Mouse (Mus musculus) adrenal gland, adult 18-20 months (tissue): ENCODE data around the gene Rsrp1. TPM values are rescaled to one million over a fixed set of nuclear protein-coding genes. Genes with fewer than 3 reads are reported as not detected.
A peak's percentile ranks its signal among the peaks of the same experiment; 100 is the strongest.

ENCODE experiments used
- DNase-seq, 2 experiments: peaks; one replicate each; pipeline ENCODE4 v3.0.0; 2021 to 2022; ENCODE audit warnings: low spot score in 2 of 2
- total RNA-seq, 2 experiments: library from RNA; stranded (reverse); gene quantifications; 1 replicate in 1 of 2; 2 replicates in 1 of 2; pipeline ENCODE4 v1.2.3; 2021

Rsrp1 gene
- total RNA-seq, 2 experiments from 2014 or later = 346 to 591 TPM

DNA sequence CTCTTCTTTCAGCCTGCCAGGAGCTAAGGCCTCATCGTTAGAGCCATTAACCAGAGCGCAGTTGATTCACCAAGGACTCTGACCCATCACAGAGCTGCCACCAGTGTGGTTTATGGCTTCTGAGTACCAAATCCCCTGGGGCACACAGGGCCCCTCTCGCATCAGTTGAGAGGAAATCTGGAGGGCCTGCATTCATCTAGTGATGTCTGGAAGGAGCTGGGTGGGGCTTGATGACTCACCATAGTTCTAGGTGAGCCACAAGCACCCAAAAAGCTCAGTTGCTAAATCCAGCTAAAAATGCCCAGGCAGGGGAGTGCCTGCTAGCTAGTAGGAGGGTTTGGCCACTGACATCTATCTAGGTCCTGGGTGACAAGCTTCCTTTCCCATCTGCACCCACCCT lies 32.5 kb downstream of the Rsrp1 start:
- DNase-seq = no peak

DNA sequence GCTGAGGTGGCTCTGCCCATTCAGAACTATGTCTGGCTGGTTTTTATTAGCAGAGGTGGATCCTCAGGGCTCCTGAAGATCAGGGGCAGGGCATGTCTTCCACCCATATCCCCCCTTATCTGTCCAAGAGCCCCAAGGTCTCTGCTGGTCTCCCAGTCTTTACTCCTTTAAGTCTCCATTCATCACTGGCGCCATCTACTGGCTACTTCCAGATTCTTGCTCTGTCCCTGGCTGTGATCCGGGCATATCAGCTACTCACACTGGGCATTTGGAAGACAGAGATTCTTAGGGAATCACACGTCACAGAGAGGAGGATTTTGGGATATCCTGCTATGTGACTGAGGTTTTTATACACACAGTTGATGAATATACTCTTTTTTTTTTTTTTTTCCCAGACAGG lies 32.9 kb downstream of the Rsrp1 start:
- peak; percentile 64 to 71 for DNase-seq

DNA sequence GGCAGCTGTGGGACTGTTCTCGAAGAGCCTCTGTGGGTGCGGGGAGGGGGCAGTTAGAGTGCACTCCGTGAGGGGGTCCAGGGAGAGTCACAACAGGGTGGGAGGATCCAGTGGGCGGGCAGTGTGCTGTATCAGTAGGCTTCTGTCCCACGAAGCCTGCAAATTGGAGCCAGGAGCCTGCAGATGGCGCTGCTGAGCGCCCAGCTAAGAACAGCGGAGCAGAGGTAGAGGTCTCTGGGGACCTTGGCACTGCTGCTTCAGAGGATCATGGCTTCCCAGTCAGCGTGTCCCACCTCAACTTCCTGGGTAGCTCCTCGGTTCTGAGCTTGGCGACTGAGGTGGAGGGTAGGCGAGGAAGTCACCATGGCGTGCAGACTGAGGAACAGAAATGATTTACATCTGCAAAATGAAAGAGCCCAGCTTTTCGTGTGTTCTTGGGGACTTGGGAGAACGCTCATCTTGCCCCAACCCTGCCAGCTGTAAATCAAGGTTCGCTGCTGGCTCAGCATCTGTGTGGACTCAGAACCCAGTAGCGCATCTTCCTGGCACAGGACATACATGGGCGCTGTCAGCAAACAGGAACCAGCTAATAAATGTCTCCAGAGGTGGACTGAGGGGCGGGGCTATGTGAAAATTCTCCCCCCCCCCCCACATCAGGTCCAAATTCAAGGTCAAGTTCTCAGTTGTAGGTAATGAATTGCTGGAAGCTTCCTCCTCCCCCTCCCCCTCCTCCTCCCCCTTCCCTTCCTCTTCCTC lies 39.8 kb downstream of the Rsrp1 start:
- DNase-seq = peak in 1 of 2 experiments; percentile 43

DNA sequence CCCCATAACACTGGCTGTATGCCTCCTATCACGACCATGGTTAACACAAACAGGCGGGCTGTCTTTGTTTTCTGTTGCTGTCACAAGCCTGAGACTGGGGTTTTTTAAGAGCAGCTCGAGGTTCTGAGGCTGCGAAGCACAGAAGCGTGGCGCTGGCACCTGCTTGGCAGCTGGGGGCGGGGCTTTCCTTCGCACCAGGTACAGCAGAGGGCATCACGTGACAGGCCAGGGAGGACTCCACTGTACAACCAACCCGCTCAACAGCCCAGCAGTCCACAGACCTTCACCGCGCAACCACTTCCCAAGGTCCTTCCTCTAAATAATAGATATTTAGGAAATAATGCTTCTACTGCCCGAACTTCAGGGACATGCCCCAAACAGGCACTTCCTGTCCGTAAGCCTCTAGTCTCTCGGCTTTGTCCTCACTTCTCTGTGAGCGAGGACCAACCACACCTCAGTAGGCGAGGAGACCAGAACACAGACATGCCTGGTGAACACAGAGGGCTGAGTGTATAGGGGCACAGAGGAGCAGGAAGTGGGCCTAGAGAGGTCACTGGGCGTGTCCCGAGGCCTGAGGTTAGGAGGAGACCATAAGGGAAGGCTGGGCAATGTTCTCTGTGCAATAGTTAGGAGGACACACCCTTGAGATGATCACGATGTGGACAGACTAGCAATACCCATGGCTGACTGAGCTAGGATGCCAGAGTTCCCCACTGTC lies 44.7 kb downstream of the Rsrp1 start:
- no peak for DNase-seq

DNA sequence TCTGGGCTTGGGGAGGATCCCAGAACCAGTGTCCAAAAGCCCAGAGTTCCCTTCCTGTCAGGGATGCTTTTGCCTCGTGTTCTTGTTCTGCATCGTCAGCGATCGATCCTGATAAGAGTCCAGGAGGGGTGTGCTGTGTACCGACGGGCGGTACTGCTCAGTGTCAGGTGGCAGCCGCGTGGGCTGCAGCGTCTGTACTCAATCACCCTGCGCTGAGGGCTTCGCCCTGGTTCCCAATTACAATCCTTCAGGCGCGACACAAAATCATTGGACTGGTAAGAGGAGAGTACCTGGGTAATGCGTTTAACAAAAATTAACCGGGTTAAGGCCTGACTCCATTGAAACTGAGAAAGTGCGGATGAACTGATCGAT lies 45.2 kb downstream of the Rsrp1 start:
- DNase-seq = no peak

DNA sequence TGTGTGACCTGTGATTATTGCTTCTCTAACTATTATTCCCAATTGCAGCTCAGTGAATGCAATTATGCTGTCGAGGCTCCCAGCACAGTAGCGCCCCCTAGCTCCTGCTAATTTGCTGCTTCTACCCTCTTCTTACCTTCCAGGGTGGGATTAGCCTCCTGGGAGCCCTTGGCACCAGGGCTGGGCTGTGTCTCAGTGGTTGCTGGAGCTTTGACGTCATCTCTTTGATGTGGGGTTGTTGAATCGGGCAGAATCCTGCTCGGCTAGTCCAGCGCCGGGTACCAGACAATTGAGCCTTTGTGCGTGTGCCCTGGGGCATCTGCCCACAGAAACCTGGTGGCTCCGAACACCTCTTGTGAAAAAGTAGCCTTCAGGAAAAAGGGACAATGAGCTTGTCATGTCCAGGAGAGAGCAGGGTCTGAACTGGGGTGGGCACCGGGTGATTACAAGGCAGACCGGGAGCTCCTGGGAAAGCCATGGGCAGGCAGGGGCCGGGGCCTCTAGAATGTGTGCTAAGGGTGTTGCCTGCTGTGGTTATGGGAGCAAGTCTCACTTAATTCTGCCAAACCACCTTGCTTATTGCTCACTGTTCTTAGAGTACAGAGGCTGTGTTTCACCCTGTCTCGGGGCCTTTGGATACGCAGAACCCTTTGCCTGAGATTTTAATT lies 52.0 kb downstream of the Rsrp1 start:
- no peak for DNase-seq

DNA sequence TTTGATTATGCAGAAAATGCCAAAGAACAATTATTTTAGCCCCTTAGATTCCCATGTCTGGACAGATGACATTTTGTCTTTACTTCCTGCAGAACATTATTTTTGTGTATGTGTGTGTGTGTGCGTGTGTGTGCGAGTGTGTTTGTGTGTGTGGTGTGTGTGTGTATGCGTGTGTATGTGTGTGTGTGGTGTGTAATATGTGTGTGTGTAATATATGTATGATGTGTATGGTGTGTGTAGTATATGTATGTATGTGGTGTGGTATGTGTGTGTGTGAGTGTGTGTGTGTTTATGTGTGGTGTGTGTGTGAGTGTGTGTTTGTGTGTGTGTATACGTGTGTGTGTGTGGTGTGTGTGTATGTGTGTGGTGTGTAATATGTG lies 52.5 kb downstream of the Rsrp1 start:
- DNase-seq = no peak

Other genes with a start within 250 kb of the Rsrp1 start
- 10 to 100 TPM; 14.9 to 20.8 TPM for gene Man1c1, start 219.3 kb upstream of the Rsrp1 start, total RNA-seq
- gene Ldlrap1, start 155.6 kb upstream of the Rsrp1 start, total RNA-seq = 10 to 100 TPM; 41.8 to 53.9 TPM
- 10 to 100 TPM; 33.5 to 36.0 TPM for gene Maco1, start 70.2 kb upstream of the Rsrp1 start, total RNA-seq
- gene Rhd, start 59.1 kb upstream of the Rsrp1 start, total RNA-seq = under 1 TPM in 1 of 2 experiments, not detected in 1; 0.46 TPM
- gene Tmem50a, start 8.6 kb upstream of the Rsrp1 start, total RNA-seq = 100 to 1,000 TPM; 160 to 339 TPM
- gene Syf2, start 7.3 kb downstream of the Rsrp1 start, total RNA-seq = 10 to 100 TPM; 77.2 to 88.8 TPM
- 1 to 10 TPM; 2.3 to 4.8 TPM for gene Runx3, start 197.1 kb downstream of the Rsrp1 start, total RNA-seq